Mouse (Mus musculus) embryonic facial prominence, embryonic 10.5 days (tissue): Measurements from ENCODE around the gene Sox5. TPM values are rescaled to one million over a fixed set of nuclear protein-coding genes. Genes with fewer than 3 reads are reported as not detected.

Experiments used
- DNase-seq: peaks from one replicate; pipeline ENCODE4 v3.0.0-alpha.2; 2017; ENCODE audit warnings: low spot score
- H3K27ac ChIP-seq: fragments of 300-500 bp; sonication (generic); replicated peaks from 2 replicates; pipeline ENCODE4 v1.5.1; 2016; ENCODE audit warnings: mild to moderate bottlenecking
- H3K27me3 ChIP-seq: fragments of 300-500 bp; sonication (generic); replicated peaks from 2 replicates; pipeline ENCODE4 v1.6.1; 2016; ENCODE audit warnings: low read depth, mild to moderate bottlenecking; ENCODE audit not compliant: poor library complexity, severe bottlenecking
- H3K36me3 ChIP-seq: fragments of 300-500 bp; sonication (generic); replicated peaks from 2 replicates; pipeline ENCODE4 v1.6.1; 2016; ENCODE audit warnings: mild to moderate bottlenecking, moderate library complexity
- H3K4me1 ChIP-seq: fragments of 300-500 bp; sonication (generic); 2 replicates; pipeline ENCODE4 v1.6.1; 2016
- H3K4me3 ChIP-seq: fragments of 300-500 bp; sonication (generic); 2 replicates; pipeline ENCODE4 v1.5.1; 2016; ENCODE audit warnings: mild to moderate bottlenecking, moderate library complexity
- H3K9me3 ChIP-seq: fragments of 300-500 bp; sonication (generic); 2 replicates; pipeline ENCODE4 v1.6.1; 2016; ENCODE audit warnings: mild to moderate bottlenecking
- WGBS: fragments of 180-500 bp; shearing (Covaris S2); methylation state at CpG from one replicate; pipeline ENCODE4 v1.1.7; 2016; 5-methylcytosine and 5-hydroxymethylcytosine counted together
- polyA plus RNA-seq: library from polyadenylated mRNA; unstranded; fragments of >200 nt; fragmentation: Nextera tagmentation; extraction: Ambion mirVana; gene quantifications from 2 replicates; pipeline ENCODE4 v1.2.1, GENCODE M21; 2016

Gene Sox5
- polyA plus RNA-seq, 1 experiment from 2014 or later = 65.1 TPM

DNA sequence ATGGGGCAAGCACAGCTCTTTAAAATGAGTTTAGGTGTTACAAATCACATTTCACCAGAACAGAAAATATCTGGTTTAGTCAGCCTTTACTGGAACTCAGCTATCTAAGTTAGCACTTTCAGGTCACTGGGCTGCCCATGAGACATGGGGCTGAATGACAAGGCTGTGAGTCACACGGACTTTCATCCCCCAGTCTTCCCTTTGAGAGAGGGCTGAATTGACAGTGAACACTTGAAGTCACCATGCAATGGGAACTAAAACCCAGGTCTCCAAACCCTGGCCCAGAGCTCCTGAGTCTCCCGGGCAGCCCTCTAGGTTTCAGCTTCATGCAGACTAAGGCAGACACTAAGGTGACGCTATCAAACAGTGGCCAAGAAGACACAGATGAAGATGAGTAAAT is 141.2 kb downstream of the Sox5 start:
- no peak for DNase-seq
- 85% methylated on average over 3 of the region's 3 CpGs for whole genome bisulfite sequencing
- H3K4me1 ChIP-seq = peaks cover 34% of the 10 kb centered on the region
- H3K4me3 ChIP-seq = no peak overlapping the region
- no peak overlapping the region for H3K27ac ChIP-seq
- no peaks in the 10 kb centered on the region for H3K36me3 ChIP-seq
- no peaks in the 10 kb centered on the region for H3K9me3 ChIP-seq
- H3K27me3 ChIP-seq = no peaks in the 10 kb centered on the region

DNA sequence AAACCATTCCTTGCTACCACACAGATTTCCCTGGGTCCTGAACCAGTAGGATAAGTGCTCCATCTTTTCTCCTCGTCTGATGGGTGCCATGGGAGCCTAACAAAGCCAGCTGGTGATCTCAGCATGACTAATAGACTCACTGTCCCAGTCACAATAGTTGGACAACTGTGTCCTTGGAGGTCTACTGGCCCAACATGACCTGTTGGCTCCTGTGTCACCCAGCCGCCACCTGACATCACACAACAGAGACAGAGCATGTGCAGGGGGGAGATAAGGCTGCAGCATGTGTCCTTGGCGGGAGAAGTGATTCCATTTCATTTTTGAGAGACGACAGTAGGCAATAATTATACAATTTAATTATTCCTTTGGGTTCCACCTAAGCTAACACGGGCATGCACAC is 143.2 kb downstream of the Sox5 start:
- Histone ChIP-seq H3K4me1 (peaks cover 34% of the 10 kb centered on the region), H3K27ac (no peak overlapping the region), H3K4me3 (no peak overlapping the region), H3K9me3 (no peaks in the 10 kb centered on the region), H3K27me3 (no peaks in the 10 kb centered on the region), H3K36me3 (no peaks in the 10 kb centered on the region)
- 80% methylated on average over 5 of the region's 5 CpGs for WGBS
- no peak for DNase-seq

DNA sequence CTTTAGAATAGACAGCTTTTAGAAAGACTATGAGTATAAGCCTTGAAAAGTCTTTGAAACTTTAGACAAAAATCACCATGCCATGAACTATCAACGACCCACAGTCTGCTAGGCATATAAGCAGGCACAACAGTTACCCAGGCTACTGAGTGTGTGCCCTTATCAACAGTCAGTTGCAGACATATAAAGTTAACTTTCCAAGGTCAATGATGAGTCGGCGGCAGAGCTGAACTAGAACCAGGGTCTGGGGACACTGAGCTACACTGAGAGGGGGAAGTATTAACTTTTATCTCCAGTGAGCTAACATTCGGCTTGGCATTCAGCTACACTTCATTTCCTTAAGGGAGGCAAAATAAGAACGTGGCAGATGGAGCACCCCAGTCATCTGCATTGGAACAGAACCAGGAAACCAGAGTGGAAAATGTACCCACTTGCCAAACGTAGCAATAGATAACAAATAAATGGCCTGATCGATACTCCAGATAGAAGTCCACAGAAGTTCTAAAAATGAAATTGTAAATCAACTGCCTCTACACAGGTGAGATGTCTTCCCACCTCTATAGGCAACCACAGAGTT is 154.2 kb downstream of the Sox5 start:
- Histone ChIP-seq H3K9me3 (no peaks in the 10 kb centered on the region), H3K36me3 (no peaks in the 10 kb centered on the region), H3K4me1 (0 out of 2 replicates have a peak, but pooled peaks cover 9% of the 10 kb centered on the region), H3K27me3 (no peaks in the 10 kb centered on the region), H3K27ac (no peak overlapping the region), H3K4me3 (no peak overlapping the region)
- no peak for DNase-seq
- 90% methylated on average over 7 of the region's 7 CpGs for WGBS

DNA sequence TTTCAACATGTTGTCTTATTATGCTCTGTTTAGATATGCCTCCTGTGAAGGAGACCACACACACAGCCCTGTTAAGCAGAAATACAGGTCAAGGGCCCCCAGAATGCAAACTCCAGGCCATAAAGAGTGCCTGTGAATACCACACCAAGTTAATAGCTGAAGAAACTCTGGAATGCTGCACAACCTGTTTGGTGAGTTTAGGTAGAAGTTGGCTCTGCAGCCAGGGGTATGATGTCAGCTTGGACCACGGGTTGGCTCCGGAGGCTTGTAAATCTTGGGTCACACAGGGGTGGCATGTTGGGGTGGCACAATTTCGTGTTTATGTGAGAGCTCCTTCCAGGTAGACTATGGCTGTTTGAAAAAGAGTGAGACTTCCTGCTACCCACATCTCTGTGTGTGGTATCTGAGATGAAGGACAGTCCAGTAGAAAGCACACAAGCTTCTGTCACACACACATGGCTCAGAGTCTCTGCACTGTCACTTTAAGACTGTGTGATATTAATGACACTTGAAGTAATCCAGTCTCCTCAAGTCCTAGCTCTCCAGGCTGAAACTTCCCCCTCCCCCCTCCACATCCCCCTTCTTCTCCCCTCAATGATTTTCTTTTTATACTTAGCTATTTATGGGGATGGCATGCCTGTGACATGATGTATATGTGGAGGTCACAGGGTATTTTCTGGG is 160.5 kb downstream of the Sox5 start:
- H3K9me3 ChIP-seq = no peaks in the 10 kb centered on the region
- DNase-seq = peak; percentile 50
- no peaks in the 10 kb centered on the region for H3K36me3 ChIP-seq
- H3K27me3 ChIP-seq = no peaks in the 10 kb centered on the region
- peaks cover 16% of the 10 kb centered on the region for H3K4me1 ChIP-seq
- WGBS = 48% methylated on average over 3 of the region's 3 CpGs
- no peak overlapping the region for H3K4me3 ChIP-seq
- 0 out of 2 replicates have a peak overlapping the region, but pooled peaks have one; percentile 24 for H3K27ac ChIP-seq

- no peak overlapping the region for H3K4me3 ChIP-seq
- H3K36me3 ChIP-seq = no peaks in the 10 kb centered on the region
- WGBS = 41% methylated on average over 4 of the region's 4 CpGs
- H3K27me3 ChIP-seq = no peaks in the 10 kb centered on the region
- no peak overlapping the region for H3K27ac ChIP-seq
- no peaks in the 10 kb centered on the region for H3K9me3 ChIP-seq
- no peak for DNase-seq
- H3K4me1 ChIP-seq = peaks cover 14% of the 10 kb centered on the region
Observed at GRCm38 (mm10) chr6:144611383-144611791, 170.4 kb downstream of the Sox5 start.

DNA sequence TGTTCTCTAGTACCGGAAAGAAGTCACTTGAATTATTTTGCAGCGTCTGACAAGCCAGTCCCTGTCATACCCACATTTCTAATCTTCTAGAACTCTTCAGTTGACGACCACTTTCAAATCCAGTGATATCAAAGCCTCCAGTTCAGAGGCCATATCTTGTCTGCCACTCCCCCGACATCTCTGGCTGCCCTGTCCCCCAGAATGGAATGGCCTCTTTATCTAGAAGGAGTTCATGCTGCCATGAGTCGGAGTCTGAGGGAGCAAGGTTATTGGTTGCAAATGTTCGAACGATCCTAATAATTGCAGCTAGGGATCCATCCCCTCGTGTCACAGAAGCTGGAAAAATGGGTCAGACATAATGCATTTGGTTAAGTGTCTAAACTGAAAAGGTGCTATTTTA is 170.9 kb downstream of the Sox5 start:
- Histone ChIP-seq H3K27ac (no peak overlapping the region), H3K9me3 (no peaks in the 10 kb centered on the region), H3K27me3 (no peaks in the 10 kb centered on the region), H3K36me3 (no peaks in the 10 kb centered on the region), H3K4me3 (no peak overlapping the region), H3K4me1 (peaks cover 14% of the 10 kb centered on the region)
- no peak for DNase-seq
- WGBS = 74% methylated on average over 8 of the region's 8 CpGs

GRCm38 (mm10) chr6:144602883-144603282 is 178.9 kb downstream of the Sox5 start:
- no peak overlapping the region for H3K27ac ChIP-seq
- no peaks in the 10 kb centered on the region for H3K9me3 ChIP-seq
- H3K4me3 ChIP-seq = no peak overlapping the region
- 91% methylated on average over 4 of the region's 4 CpGs for WGBS
- H3K27me3 ChIP-seq = no peaks in the 10 kb centered on the region
- no peak for DNase-seq
- H3K36me3 ChIP-seq = no peaks in the 10 kb centered on the region
- peaks cover 11% of the 10 kb centered on the region for H3K4me1 ChIP-seq

DNA sequence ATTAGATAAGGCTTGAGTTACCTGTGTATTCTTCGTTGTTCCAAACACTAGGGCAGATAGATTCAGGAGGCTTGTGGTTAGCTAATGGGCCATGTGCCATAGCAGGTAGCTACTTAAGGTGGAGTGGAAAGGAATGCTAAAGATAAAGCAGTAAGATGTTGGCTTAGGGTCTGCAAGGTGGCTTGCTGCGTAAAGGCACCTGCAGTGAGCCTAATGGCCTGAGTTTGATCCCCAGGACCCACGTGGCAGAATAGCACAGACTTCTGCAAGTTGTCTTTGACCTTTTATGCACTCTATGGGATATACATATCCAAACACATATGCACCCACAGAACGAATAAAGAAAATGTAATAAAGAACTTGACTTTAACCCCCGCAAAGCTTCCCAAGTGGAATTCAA is 181.4 kb downstream of the Sox5 start:
- Histone ChIP-seq H3K36me3 (no peaks in the 10 kb centered on the region), H3K9me3 (no peaks in the 10 kb centered on the region), H3K4me1 (peaks cover 12% of the 10 kb centered on the region), H3K27me3 (no peaks in the 10 kb centered on the region), H3K4me3 (no peak overlapping the region), H3K27ac (no peak overlapping the region)
- WGBS = 85% methylated on average over 5 of the region's 5 CpGs
- DNase-seq = no peak

GRCm38 (mm10) chr6:144598324-144598973 is 183.3 kb downstream of the Sox5 start:
- Histone ChIP-seq H3K9me3 (no peaks in the 10 kb centered on the region), H3K27me3 (no peaks in the 10 kb centered on the region), H3K4me3 (no peak overlapping the region), H3K27ac (no peak overlapping the region), H3K4me1 (peaks cover 12% of the 10 kb centered on the region), H3K36me3 (no peaks in the 10 kb centered on the region)
- DNase-seq = no peak
- WGBS = 40% methylated on average over 6 of the region's 6 CpGs

GRCm38 (mm10) chr6:144596536-144597210 is 185.1 kb downstream of the Sox5 start:
- peaks cover 12% of the 10 kb centered on the region for H3K4me1 ChIP-seq
- H3K27ac ChIP-seq = no peak overlapping the region
- H3K9me3 ChIP-seq = no peaks in the 10 kb centered on the region
- H3K36me3 ChIP-seq = no peaks in the 10 kb centered on the region
- H3K27me3 ChIP-seq = no peaks in the 10 kb centered on the region
- WGBS = 76% methylated on average over 8 of the region's 8 CpGs
- H3K4me3 ChIP-seq = no peak overlapping the region
- no peak for DNase-seq

GRCm38 (mm10) chr6:144584854-144585253 is 196.9 kb downstream of the Sox5 start:
- no peaks in the 10 kb centered on the region for H3K27me3 ChIP-seq
- H3K9me3 ChIP-seq = no peaks in the 10 kb centered on the region
- H3K4me3 ChIP-seq = no peak overlapping the region
- WGBS = 54% methylated on average over 5 of the region's 5 CpGs
- DNase-seq = no peak
- no peak overlapping the region for H3K27ac ChIP-seq
- no peaks in the 10 kb centered on the region for H3K36me3 ChIP-seq
- H3K4me1 ChIP-seq = peaks cover 13% of the 10 kb centered on the region

DNA sequence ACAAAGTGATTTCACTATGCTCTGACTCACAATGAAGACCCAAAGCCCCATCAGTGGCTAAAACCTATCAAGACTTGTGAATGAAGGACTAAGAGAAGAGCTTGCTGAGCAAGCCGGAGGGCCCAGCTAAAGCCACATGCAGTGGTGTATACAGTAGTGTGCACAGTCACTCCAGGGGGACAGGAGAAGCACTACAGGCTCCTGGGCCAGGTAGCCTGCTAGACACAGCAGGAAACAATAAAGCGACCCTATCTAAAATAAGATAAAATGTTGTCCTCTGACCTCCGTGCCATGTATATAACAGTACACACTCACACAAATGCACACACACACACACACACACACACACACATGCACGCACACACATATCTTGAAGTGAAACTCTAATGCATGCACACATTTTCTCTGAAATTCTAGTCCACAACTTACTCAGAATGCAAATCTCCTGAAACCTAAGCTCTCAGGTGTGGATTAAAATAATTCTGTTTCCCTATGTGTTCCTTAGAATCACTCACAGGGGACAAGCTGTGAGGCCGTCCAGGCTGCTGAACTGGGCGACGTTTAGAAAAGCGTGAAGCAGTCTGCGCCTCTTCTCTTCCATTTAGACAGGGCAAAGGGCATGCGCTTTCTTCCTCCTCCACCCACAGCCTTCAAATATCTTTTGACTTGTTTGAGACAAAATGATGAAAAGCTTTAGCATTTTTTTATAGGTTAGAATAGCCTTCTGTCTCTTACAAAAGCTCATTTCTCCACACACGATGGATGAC is 197.5 kb downstream of the Sox5 start:
- 64% methylated on average over 11 of the region's 11 CpGs for WGBS
- no peak for DNase-seq
- H3K4me3 ChIP-seq = no peak overlapping the region

More for the DNA sequence above, 197.5 kb downstream of the Sox5 start:
- Histone ChIP-seq H3K36me3 (no peaks in the 10 kb centered on the region), H3K9me3 (no peaks in the 10 kb centered on the region), H3K27me3 (no peaks in the 10 kb centered on the region), H3K4me1 (peaks cover 19% of the 10 kb centered on the region), H3K27ac (no peak overlapping the region)
